Mouse (Mus musculus) layer of hippocampus, adult 9-11 months (tissue): ENCODE measurements around the gene Ccdc189.

ENCODE experiments used
- DNase-seq: peaks from one replicate; pipeline ENCODE4 v3.0.0; 2022

Gene Ccdc189

DNA sequence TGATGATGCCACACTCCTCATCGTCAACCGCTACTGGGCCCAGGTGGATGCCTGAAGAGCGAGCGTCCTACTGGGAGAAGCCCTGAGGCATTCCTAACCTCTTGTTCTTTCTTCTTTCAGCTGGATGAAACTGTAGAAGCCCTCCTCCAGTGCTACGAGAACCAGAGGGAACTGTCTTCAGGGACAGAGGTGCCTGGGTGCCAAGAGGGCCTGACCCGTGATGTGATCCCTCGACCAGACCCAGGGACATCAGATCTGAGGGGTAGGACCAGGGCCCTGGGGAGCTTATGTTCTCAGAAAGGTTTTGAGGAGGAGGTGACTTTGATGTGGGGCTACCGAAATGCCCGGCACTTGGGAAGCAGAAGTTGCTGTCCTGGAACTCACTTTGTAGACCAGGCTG lies 1.2 kb upstream of the Ccdc189 start:
- no peak for DNase-seq

DNA sequence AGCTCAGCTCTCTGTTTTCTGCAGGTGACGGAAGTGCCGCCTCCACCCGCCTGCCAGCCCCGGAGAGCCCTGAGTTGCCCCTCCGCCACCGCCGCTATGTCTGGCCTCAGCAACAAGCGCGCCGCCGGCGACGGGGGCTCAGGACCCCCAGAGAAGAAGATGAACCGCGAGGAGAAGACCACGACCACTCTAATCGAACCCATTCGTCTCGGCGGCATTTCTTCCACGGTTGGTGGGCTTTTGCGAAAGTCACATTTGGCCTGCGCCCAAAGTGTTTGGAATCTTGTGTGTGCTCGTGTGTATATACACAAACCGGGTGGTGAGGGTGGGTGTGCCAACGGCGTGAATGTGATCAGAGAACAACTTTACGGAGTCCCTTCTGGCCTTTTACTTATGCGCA lies 506 bp upstream of the Ccdc189 start:
- no peak for DNase-seq

GRCm38 (mm10) chr7:127587196-127587595 lies 1.2 kb downstream of the Ccdc189 start:
- DNase-seq = no peak

- no peak for DNase-seq
Measured at GRCm38 (mm10) chr7:127586149-127586548, 2.2 kb downstream of the Ccdc189 start.

DNA sequence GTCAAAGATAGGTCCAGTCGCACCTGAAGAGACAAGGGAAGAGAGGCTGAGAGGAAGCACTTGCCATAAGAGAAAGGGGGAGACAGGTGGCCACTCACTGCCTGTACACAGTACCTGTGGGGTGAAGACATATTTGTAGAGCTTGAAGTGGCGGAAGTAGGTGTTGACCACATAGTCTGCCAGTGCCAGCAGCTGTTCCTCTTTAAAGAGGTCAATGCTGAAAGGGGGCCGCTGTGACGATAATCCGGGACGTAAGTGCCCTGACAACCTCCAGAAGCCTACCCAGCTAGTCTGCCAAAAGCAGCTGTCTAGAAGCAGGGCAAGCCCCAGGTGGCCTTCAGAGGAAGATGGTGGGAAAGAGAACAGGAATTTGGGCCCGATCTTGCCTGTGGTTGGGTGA lies 3.4 kb downstream of the Ccdc189 start:
- DNase-seq = no peak

DNA sequence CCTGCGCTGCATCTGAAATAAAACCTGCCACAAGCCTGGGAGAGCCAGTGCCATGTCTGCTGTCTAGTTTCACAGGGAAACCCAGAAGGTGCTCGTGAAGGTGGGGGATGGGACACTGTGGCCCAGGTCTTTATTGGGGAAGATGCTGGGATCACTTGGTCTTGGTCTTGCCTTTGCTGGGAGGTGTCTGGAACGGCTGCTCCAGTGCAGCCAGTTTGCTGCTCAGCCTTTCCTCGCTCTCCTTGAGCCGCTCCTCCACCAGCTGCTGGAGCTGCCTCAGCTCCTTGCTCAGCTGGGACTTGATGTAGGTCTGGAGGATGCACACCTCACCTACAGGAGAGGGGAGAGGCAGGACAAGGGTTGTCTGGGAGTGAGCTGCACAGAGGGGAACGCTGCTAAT lies 5.1 kb downstream of the Ccdc189 start:
- DNase-seq = no peak

GRCm38 (mm10) chr7:127574115-127574514 lies 14.3 kb downstream of the Ccdc189 start:
- no peak for DNase-seq

DNA sequence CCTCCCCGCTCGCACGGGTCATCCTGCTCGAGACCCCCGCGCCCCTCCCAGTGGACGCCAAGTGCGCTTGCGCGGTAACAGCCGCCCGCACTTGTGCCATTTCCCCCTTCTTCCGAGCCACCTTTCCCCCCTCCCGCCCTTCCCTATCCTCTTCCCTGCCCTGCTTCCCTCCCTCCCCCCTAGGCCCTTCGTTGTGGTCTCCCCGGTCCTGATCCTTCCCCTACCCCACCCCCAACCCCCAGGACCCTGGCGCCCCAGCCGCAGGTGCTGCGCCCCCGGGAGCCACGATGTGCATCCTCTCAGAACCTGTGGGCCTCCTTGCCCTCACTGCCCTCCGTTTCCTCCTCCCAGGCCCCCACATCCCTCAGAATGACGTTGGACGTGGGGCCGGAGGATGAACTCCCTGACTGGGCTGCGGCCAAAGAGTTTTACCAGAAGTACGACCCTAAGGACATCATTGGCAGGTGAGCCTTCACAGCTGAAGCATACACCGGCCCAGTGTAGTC lies 14.8 kb downstream of the Ccdc189 start:
- no peak for DNase-seq

- DNase-seq = peak; percentile 97
Measured at GRCm38 (mm10) chr7:127572895-127573471, 15.4 kb downstream of the Ccdc189 start, which contains the start of gene Phkg2. Gene Phkg2 (plus strand): TSS chr7:127573340.

GRCm38 (mm10) chr7:127564381-127565150 lies 23.8 kb downstream of the Ccdc189 start:
- no peak for DNase-seq

DNA sequence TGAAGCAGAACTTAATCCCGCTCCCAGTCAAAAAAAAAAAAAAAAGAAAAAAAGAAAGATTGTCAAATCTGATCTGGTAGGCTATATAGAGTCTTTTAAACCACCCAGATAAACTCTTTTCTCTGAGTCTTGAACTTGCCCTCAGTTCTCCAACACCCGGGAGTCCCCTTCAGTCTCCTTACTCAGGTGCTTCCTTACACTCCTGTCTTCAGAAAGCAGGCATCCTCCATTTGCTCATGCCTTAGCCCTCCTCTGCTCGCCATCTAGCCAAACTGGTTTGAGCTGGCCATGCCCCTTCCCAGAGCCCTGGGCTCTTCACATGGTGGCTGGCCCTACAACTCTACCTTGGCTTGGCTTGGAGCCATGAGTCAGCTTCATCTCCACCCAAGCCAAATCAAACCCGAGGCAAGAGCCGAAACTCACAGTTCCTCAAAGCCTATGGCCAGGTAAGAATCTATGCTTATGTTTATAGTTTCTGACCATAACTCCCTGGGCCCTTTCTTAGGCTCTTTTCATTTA lies 27.0 kb downstream of the Ccdc189 start, which contains the start of gene Tmem265:
TSS of gene Tmem265 (plus strand) at position 51 of the 519 bp plus-strand sequence.
- no peak for DNase-seq

DNA sequence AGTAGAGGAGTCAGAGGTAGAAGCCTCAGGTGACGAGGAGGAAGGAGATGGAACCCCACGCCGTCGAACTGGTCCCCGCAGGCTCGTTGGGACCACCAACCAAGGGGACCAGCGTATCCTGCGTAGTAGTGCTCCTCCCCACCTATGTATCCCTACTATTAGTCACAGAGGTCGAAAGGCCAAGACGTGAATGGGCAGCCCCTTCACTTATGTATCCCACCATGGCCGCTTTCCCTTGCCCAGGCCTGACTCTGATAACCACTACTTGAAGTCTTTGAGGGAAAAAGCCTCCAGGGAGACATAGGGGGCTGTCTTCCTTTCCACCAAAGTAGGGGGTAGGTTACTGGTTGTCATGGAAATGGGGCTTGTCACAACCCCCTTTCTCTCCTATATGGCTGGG lies 27.8 kb downstream of the Ccdc189 start:
- DNase-seq = no peak

GRCm38 (mm10) chr7:127551558-127551957 lies 36.8 kb downstream of the Ccdc189 start:
- no peak for DNase-seq

- no peak for DNase-seq
Measured at GRCm38 (mm10) chr7:127549116-127549835, 39.1 kb downstream of the Ccdc189 start.

DNA sequence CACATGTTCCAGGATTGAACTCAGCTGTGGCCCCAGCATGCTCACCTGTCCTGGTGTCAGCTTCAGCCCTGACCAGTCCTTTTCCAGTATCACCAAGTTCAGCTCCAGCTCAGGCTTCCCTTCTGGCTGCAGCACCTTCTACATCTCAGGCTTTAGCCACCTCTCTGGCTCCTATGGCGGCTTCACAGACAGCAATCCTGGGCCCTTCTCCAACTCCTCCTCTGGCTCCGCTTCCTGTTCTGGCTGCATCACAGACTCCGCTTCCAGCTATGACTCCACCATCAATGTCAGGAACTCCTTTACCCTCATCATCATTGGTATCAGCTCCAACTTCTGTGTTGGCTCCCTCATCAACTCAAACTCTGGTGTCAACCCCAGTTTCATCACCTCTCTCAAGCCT lies 46.7 kb downstream of the Ccdc189 start:
- DNase-seq = no peak
